Mouse (Mus musculus) hindbrain, embryonic 11.5 days (tissue): ENCODE results near the gene Ogfod3. TPM values are rescaled to one million over a fixed set of nuclear protein-coding genes. Genes with fewer than 3 reads are reported as not detected.
A peak's percentile ranks its signal among the peaks of the same experiment; 100 is the strongest.

Source experiments
- ATAC-seq: fragments of 200-750 bp; cut with Nextera tagmentation; 2 replicates; pipeline ENCODE4 v1.8.0; 2017; ENCODE audit warnings: mild to moderate bottlenecking, moderate TSS enrichment, moderate library complexity; ENCODE audit not compliant: low FRiP score
- DNase-seq: peaks from one replicate; pipeline ENCODE4 v3.0.0-alpha.2; 2015; ENCODE audit warnings: low spot score
- H3K27ac ChIP-seq: fragments of 300-500 bp; sonication (generic); 2 replicates; pipeline ENCODE4 v1.5.1; 2014; ENCODE audit warnings: mild to moderate bottlenecking, low read depth, low read length
- H3K27me3 ChIP-seq: fragments of 300-500 bp; sonication (generic); 2 replicates; pipeline ENCODE4 v1.6.1; 2014; ENCODE audit warnings: mild to moderate bottlenecking, low read length, moderate library complexity, mixed read lengths; ENCODE audit not compliant: control insufficient read depth, insufficient read depth
- H3K36me3 ChIP-seq: fragments of 300-500 bp; sonication (generic); 2 replicates; pipeline ENCODE4 v1.6.1; 2014; ENCODE audit warnings: mild to moderate bottlenecking, low read length, moderate library complexity, mixed read lengths; ENCODE audit not compliant: control insufficient read depth, insufficient read depth
- H3K4me1 ChIP-seq: fragments of 300-500 bp; sonication (generic); replicated peaks from 2 replicates; pipeline ENCODE4 v1.6.1; 2014; ENCODE audit warnings: low read length, mixed read lengths; ENCODE audit not compliant: control insufficient read depth, insufficient read depth
- H3K4me2 ChIP-seq: fragments of 300-500 bp; sonication (generic); replicated peaks from 2 replicates; pipeline ENCODE4 v1.6.1; 2014; ENCODE audit warnings: mild to moderate bottlenecking, low read depth, low read length
- H3K4me3 ChIP-seq: fragments of 300-500 bp; sonication (generic); 2 replicates; pipeline ENCODE4 v1.5.1; 2014; ENCODE audit warnings: low read depth, low read length
- H3K9ac ChIP-seq: fragments of 300-500 bp; sonication (generic); 2 replicates; pipeline ENCODE4 v1.6.1; 2014; ENCODE audit warnings: low read depth, low read length
- H3K9me3 ChIP-seq: fragments of 300-500 bp; sonication (generic); 2 replicates; pipeline ENCODE4 v1.6.1; 2016; ENCODE audit warnings: low read length; ENCODE audit not compliant: control insufficient read depth
- WGBS: fragments of 180-500 bp; shearing (Covaris S2); extraction: QIAGEN DNeasy Blood & Tissue Kit; methylation state at CpG from one replicate; pipeline ENCODE4 v1.1.7; 2014; 5-methylcytosine and 5-hydroxymethylcytosine counted together
- polyA plus RNA-seq: library from polyadenylated mRNA; unstranded; fragments of >200 nt; fragmentation: Nextera tagmentation; extraction: Ambion mirVana; gene quantifications from 2 replicates; pipeline ENCODE4 v1.2.1, GENCODE M21; 2014

Ogfod3 gene
- polyA plus RNA-seq, 1 experiment from 2014 or later = 17.0 TPM

GRCm38 (mm10) chr11:121231628-121232291 is 27.2 kb upstream of the Ogfod3 start:
- WGBS = 62% methylated on average over 4 of the region's 4 CpGs

GRCm38 (mm10) chr11:121231191-121231590 is 26.7 kb upstream of the Ogfod3 start:
- H3K4me1 ChIP-seq = 0 out of 2 replicates have a peak, but pooled peaks cover 2% of the 10 kb centered on the region
- no peak overlapping the region for H3K27ac ChIP-seq
- H3K27me3 ChIP-seq = no peaks in the 10 kb centered on the region
- no peak for ATAC-seq
- no peaks in the 10 kb centered on the region; the same call in 1 of the 2 replicates for H3K36me3 ChIP-seq
- DNase-seq = no peak
- WGBS = 80% methylated on average over 4 of the region's 4 CpGs
- no peaks in the 10 kb centered on the region for H3K9me3 ChIP-seq
- no peak overlapping the region for H3K4me2 ChIP-seq
- H3K9ac ChIP-seq = no peak overlapping the region
- H3K4me3 ChIP-seq = no peak overlapping the region

More at GRCm38 (mm10) chr11:121231628-121232291, 27.2 kb upstream of the Ogfod3 start:
- Histone ChIP-seq H3K4me1 (0 out of 2 replicates have a peak, but pooled peaks cover 2% of the 10 kb centered on the region), H3K4me2 (no peak overlapping the region), H3K36me3 (no peaks in the 10 kb centered on the region; the same call in 1 of the 2 replicates), H3K27me3 (no peaks in the 10 kb centered on the region), H3K9ac (no peak overlapping the region), H3K4me3 (no peak overlapping the region), H3K9me3 (no peaks in the 10 kb centered on the region), H3K27ac (no peak overlapping the region)
- no peak for ATAC-seq
- no peak for DNase-seq

- peak within 1 kb of the TSS; percentile 66 for H3K4me3 ChIP-seq
- H3K27ac ChIP-seq = 0 out of 2 replicates have a peak within 1 kb of the TSS, but pooled peaks have one; percentile 21
- H3K27me3 ChIP-seq = no peaks in the 10 kb centered on the region
- DNase-seq (peak; percentile 78), ATAC-seq (peak; percentile 88)
- H3K4me1 ChIP-seq = 0 out of 2 replicates have a peak, but pooled peaks cover 2% of the 10 kb centered on the region
- under 1% methylated on average over 23 of the region's 23 CpGs for WGBS
- H3K9me3 ChIP-seq = no peaks in the 10 kb centered on the region
- peaks cover 3% of the 10 kb centered on the region; the same call in 1 of the 2 replicates for H3K36me3 ChIP-seq
- peak within 1 kb of the TSS; percentile 80 for H3K4me2 ChIP-seq
- peak within 1 kb of the TSS; percentile 73 for H3K9ac ChIP-seq
Observed at GRCm38 (mm10) chr11:121229018-121229439, 24.5 kb upstream of the Ogfod3 start, which contains the start of gene Cybc1. Gene Cybc1, minus strand, starts transcription at chr11:121229322.

GRCm38 (mm10) chr11:121228129-121229017 is 23.9 kb upstream of the Ogfod3 start:
- Histone ChIP-seq H3K9ac (peak overlapping the region; percentile 73), H3K27ac (0 out of 2 replicates have a peak overlapping the region, but pooled peaks have one; percentile 21), H3K9me3 (no peaks in the 10 kb centered on the region), H3K4me1 (0 out of 2 replicates have a peak, but pooled peaks cover 2% of the 10 kb centered on the region), H3K36me3 (peaks cover 3% of the 10 kb centered on the region; the same call in 1 of the 2 replicates), H3K4me2 (peak overlapping the region; percentile 80), H3K4me3 (peak overlapping the region; percentile 66), H3K27me3 (no peaks in the 10 kb centered on the region)
- peak; percentile 43; the same call in 1 of the 2 replicates for ATAC-seq
- 33% methylated on average over 21 of the region's 21 CpGs for WGBS
- peak; percentile 7 for DNase-seq

- H3K4me2 ChIP-seq = no peak overlapping the region
- no peak for DNase-seq
- no peak overlapping the region for H3K9ac ChIP-seq
- H3K27me3 ChIP-seq = no peaks in the 10 kb centered on the region
- WGBS = 91% methylated on average over 6 of the region's 6 CpGs
- no peak overlapping the region for H3K27ac ChIP-seq
- no peak overlapping the region for H3K4me3 ChIP-seq
- ATAC-seq = no peak
- no peaks in the 10 kb centered on the region for H3K9me3 ChIP-seq
- no peaks in the 10 kb centered on the region for H3K4me1 ChIP-seq
- H3K36me3 ChIP-seq = 0 out of 2 replicates have a peak, but pooled peaks cover 3% of the 10 kb centered on the region
Observed at GRCm38 (mm10) chr11:121221321-121222010, 17.0 kb upstream of the Ogfod3 start.

GRCm38 (mm10) chr11:121220771-121221170 is 16.3 kb upstream of the Ogfod3 start:
- WGBS = 82% methylated on average over 5 of the region's 5 CpGs
- Histone ChIP-seq H3K4me2 (no peak overlapping the region), H3K9me3 (no peaks in the 10 kb centered on the region), H3K4me3 (no peak overlapping the region), H3K9ac (no peak overlapping the region), H3K36me3 (0 out of 2 replicates have a peak, but pooled peaks cover 3% of the 10 kb centered on the region), H3K27me3 (no peaks in the 10 kb centered on the region), H3K27ac (no peak overlapping the region), H3K4me1 (no peaks in the 10 kb centered on the region)
- ATAC-seq (no peak), DNase-seq (no peak)

GRCm38 (mm10) chr11:121219776-121220175 is 15.3 kb upstream of the Ogfod3 start:
- no peaks in the 10 kb centered on the region for H3K4me1 ChIP-seq
- no peak overlapping the region for H3K4me3 ChIP-seq

GRCm38 (mm10) chr11:121216831-121217230 is 12.3 kb upstream of the Ogfod3 start:
- Histone ChIP-seq H3K27me3 (no peaks in the 10 kb centered on the region), H3K36me3 (no peaks in the 10 kb centered on the region), H3K9ac (no peak overlapping the region), H3K4me3 (no peak overlapping the region), H3K9me3 (no peaks in the 10 kb centered on the region), H3K4me1 (no peaks in the 10 kb centered on the region), H3K4me2 (no peak overlapping the region), H3K27ac (no peak overlapping the region)
- DNase-seq = no peak
- ATAC-seq = no peak
- 93% methylated on average over 3 of the region's 3 CpGs for WGBS

More at GRCm38 (mm10) chr11:121219776-121220175, 15.3 kb upstream of the Ogfod3 start:
- Histone ChIP-seq H3K9ac (no peak overlapping the region), H3K9me3 (no peaks in the 10 kb centered on the region), H3K4me2 (no peak overlapping the region), H3K27ac (no peak overlapping the region), H3K27me3 (no peaks in the 10 kb centered on the region), H3K36me3 (0 out of 2 replicates have a peak, but pooled peaks cover 3% of the 10 kb centered on the region)
- ATAC-seq (no peak), DNase-seq (no peak)
- 91% methylated on average over 11 of the region's 11 CpGs for WGBS
